In the genomic region with DNA sequence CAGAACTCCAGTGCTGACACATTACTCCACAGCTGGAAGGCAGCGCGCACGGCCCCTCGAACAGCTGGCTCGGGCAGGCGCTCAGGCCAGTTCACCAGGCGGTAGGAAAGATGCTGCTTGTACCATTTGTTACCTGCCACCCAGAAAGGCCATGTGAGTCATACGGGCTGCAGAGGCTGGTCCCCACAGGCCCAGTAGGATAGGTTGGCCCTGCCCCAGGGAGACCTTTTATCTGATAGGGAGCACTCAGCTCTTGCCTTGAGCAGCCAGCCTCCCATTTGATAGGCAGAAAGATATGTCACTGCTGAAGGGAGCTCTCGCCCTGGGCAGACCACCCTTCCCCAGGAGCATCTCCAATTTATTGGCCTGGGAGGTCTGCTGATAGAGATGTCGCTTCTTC, we compare ENCODE assay signal across 16 mouse cellular contexts. TPM values are rescaled to one million over a fixed set of nuclear protein-coding genes. Genes with fewer than 3 reads are reported as not detected.
DNase-seq lines count a peak whose midpoint lies in the region; ATAC-seq and TF ChIP-seq lines count a peak whose summit lies in the region.
"Had no signal": no experiment of that assay in that cellular context is flagged by ENCODE, and none has a peak within 500 bp of the region (broad histone marks: within the 10 kb centered on the region; RNA-seq: fewer than 3 reads in every experiment).

No protein-coding gene starts in this region.

- H3K27ac ChIP-seq in heart, embryonic 13.5 days (replicated peaks) = peak overlapping the region; percentile 75
- H3K27ac ChIP-seq in lung, embryonic 14.5 days (ENCODE audit: low read depth) = no peak overlapping the region; the same call in 1 of the 2 replicates
- H3K27ac ChIP-seq: layer of hippocampus, adult 2 months; liver, embryonic 13.5 days had no signal

- H3K9me3 ChIP-seq in heart, embryonic 13.5 days = no peaks in the 10 kb centered on the region
- H3K9me3 ChIP-seq in lung, embryonic 14.5 days (ENCODE audit: low read depth, low read length) = no peaks in the 10 kb centered on the region
- no peaks in the 10 kb centered on the region for H3K9me3 ChIP-seq in E14TG2a.4 (ENCODE audit: low read length)
- H3K9me3 ChIP-seq: liver, embryonic 13.5 days had no signal

- no peak overlapping the region for H3K4me2 ChIP-seq in heart, embryonic 13.5 days
- no peak overlapping the region for H3K4me2 ChIP-seq in lung, embryonic 14.5 days
- H3K4me2 ChIP-seq: liver, embryonic 13.5 days had no signal

- H3K9ac ChIP-seq in heart, embryonic 13.5 days = peak overlapping the region; percentile 41; the same call in 1 of the 2 replicates
- no peak overlapping the region for H3K9ac ChIP-seq in lung, embryonic 14.5 days
- H3K9ac ChIP-seq: liver, embryonic 13.5 days had no signal

- peaks cover 48% of the 10 kb centered on the region for H3K27me3 ChIP-seq in heart, embryonic 13.5 days (replicated peaks)
- peaks cover 31% of the 10 kb centered on the region for H3K27me3 ChIP-seq in lung, embryonic 14.5 days (ENCODE audit: insufficient read depth, low read length)
- peaks cover 46% of the 10 kb centered on the region for H3K27me3 ChIP-seq in E14TG2a.4 (ENCODE audit: insufficient read depth, low read length)

- peaks cover 64% of the 10 kb centered on the region for H3K4me1 ChIP-seq in heart, embryonic 13.5 days
- peaks cover 19% of the 10 kb centered on the region for H3K4me1 ChIP-seq in lung, embryonic 14.5 days (ENCODE audit: insufficient read depth)
- peaks cover 70% of the 10 kb centered on the region for H3K4me1 ChIP-seq in E14TG2a.4 (replicated peaks; ENCODE audit: low read depth, low read length)

- 0 out of 2 replicates have a peak, but pooled peaks cover 3% of the 10 kb centered on the region for H3K36me3 ChIP-seq in heart, embryonic 13.5 days
- H3K36me3 ChIP-seq in lung, embryonic 14.5 days (ENCODE audit: insufficient read depth) = no peaks in the 10 kb centered on the region
- H3K36me3 ChIP-seq in E14TG2a.4 (ENCODE audit: insufficient read depth, low read length) = no peaks in the 10 kb centered on the region
- H3K36me3 ChIP-seq: liver, embryonic 13.5 days had no signal

- no peak for ATAC-seq in heart, embryonic 13.5 days (ENCODE audit: extremely low read depth, insufficient number of reproducible peaks, low FRiP score, low TSS enrichment)
- peak; percentile 3; the same call in 1 of the 2 replicates for ATAC-seq in lung, embryonic 14.5 days (ENCODE audit: insufficient read depth)
- ATAC-seq: intestine, postnatal 0 days had no signal

- DNase-seq in heart, adult 8-10 months (ENCODE audit: low spot score) = no peak
- no peak for DNase-seq in lung, embryonic 14.5 days
- no peak for DNase-seq in lung, adult 18-20 months
- DNase-seq in adrenal gland, postnatal 36 days = peak; percentile 30 to 56
- DNase-seq in cerebellum, adult 11 months = no peak
- DNase-seq: cerebellum, adult 9-10 months; liver, embryonic 13.5 days; right cerebral cortex, postnatal 25 days; thymus, postnatal 36 days had no signal

- WGBS in heart, embryonic 13.5 days = 69% methylated on average over 10 of the region's 10 CpGs
- WGBS in lung, embryonic 14.5 days = 45% methylated on average over 10 of the region's 10 CpGs

- TF ChIP-seq CTCF in lung, embryonic 14.5 days (IDR thresholded peaks at IDR 0.05; ENCODE audit: low read depth) = no peak
- no peak for TF ChIP-seq CTCF in E14TG2a.4 (conservative IDR thresholded peaks at IDR 0.05; ENCODE audit: low read length)

- H3K4me3 ChIP-seq in heart, embryonic 13.5 days = no peak overlapping the region
- no peak overlapping the region for H3K4me3 ChIP-seq in lung, embryonic 14.5 days (ENCODE audit: low read depth, low read length)
- H3K4me3 ChIP-seq in E14TG2a.4 (replicated peaks; ENCODE audit: low read length) = 0 out of 2 replicates have a peak overlapping the region, but pooled peaks have one; percentile 13
- H3K4me3 ChIP-seq: layer of hippocampus, adult 2 months; liver, embryonic 13.5 days had no signal

RNA-seq across cellular contexts. Expression of a gene that starts 10.1 kb away (rescaled TPM):
- polyA plus RNA-seq in heart, embryonic 13.5 days (2015; fragmentation: Nextera tagmentation; extraction: Ambion mirVana) = 1.4 and 2.1 TPM in 2 replicates
- total RNA-seq in heart, adult 8-10 months (2022) = not detected
- 0.23 and 0.64 TPM in 2 replicates for polyA plus RNA-seq in lung, embryonic 14.5 days (2014; fragmentation: Nextera tagmentation; extraction: Ambion mirVana)
- under 1 TPM; 0.30 to 0.43 TPM for total RNA-seq in adrenal gland, postnatal 36 days (2021)
- total RNA-seq: layer of hippocampus, adult 2 months; left cerebral cortex, postnatal 10 days had no signal

RNA-seq across cellular contexts. Expression of a gene that starts 15.3 kb away (rescaled TPM):
- polyA plus RNA-seq in heart, embryonic 13.5 days (2015; fragmentation: Nextera tagmentation; extraction: Ambion mirVana) = 2.5 and 2.7 TPM in 2 replicates
- total RNA-seq in heart, adult 8-10 months (2022) = 1 to 10 TPM; 2.4 to 5.4 (median 3.6) TPM
- 2.1 TPM in 2 replicates for polyA plus RNA-seq in lung, embryonic 14.5 days (2014; fragmentation: Nextera tagmentation; extraction: Ambion mirVana)
- total RNA-seq in adrenal gland, postnatal 36 days (2021) = 10 to 100 TPM; 11.0 to 12.7 TPM

RNA-seq across cellular contexts. Expression of a gene that starts 18.4 kb away (rescaled TPM):
- 0.11 TPM in 1 of 2 replicates, not detected in the other for polyA plus RNA-seq in heart, embryonic 13.5 days (2015; fragmentation: Nextera tagmentation; extraction: Ambion mirVana)
- total RNA-seq in heart, adult 8-10 months (2022) = not detected
- polyA plus RNA-seq in lung, embryonic 14.5 days (2014; fragmentation: Nextera tagmentation; extraction: Ambion mirVana) = not detected in 2 replicates
- total RNA-seq in adrenal gland, postnatal 36 days (2021) = not detected
- total RNA-seq: megakaryocyte, adult 5-6 weeks had no signal
- polyA plus RNA-seq: frontal cortex, adult 2 months; liver, embryonic 13.5 days had no signal

RNA-seq across cellular contexts. Expression of a gene that starts 25.3 kb away (rescaled TPM):
- polyA plus RNA-seq in heart, embryonic 13.5 days (2015; fragmentation: Nextera tagmentation; extraction: Ambion mirVana) = 9.7 and 10.5 TPM in 2 replicates
- total RNA-seq in heart, adult 8-10 months (2022) = 10 to 100 TPM; 35.5 to 42.1 (median 38.4) TPM
- polyA plus RNA-seq in lung, embryonic 14.5 days (2014; fragmentation: Nextera tagmentation; extraction: Ambion mirVana) = 14.4 and 14.7 TPM in 2 replicates
- total RNA-seq in adrenal gland, postnatal 36 days (2021) = 10 to 100 TPM; 62.2 to 78.5 TPM

RNA-seq across cellular contexts. Expression of a gene that starts 38.7 kb away (rescaled TPM):
- polyA plus RNA-seq in heart, embryonic 13.5 days (2015; fragmentation: Nextera tagmentation; extraction: Ambion mirVana) = 7.2 and 7.3 TPM in 2 replicates
- total RNA-seq in heart, adult 8-10 months (2022) = 10 to 100 TPM; 67.6 to 90.2 (median 81.9) TPM
- polyA plus RNA-seq in lung, embryonic 14.5 days (2014; fragmentation: Nextera tagmentation; extraction: Ambion mirVana) = 0.88 and 1.3 TPM in 2 replicates
- total RNA-seq in adrenal gland, postnatal 36 days (2021) = 10 to 100 TPM; 12.0 to 13.6 TPM
- total RNA-seq: megakaryocyte, adult 5-6 weeks had no signal

Comparison
In these comparisons a context has a peak if more than half of its experiments do, and no peak if none do; other contexts are left out.
1. DNase-seq: peak in adrenal gland, postnatal 36 days (2 of 2); none in heart, adult 8-10 months (single experiment), lung, embryonic 14.5 days (single experiment), lung, adult 18-20 months (0 of 2) and cerebellum, adult 11 months (single experiment).